Mouse (Mus musculus): ENCODE measurements around the gene Chid1.
"Not testable (repeated sequence)": the region's sequence is repeated elsewhere in the genome, so short reads cannot be mapped to it uniquely, and the experiment has no call there.

Chid1 gene

GRCm38 (mm10) chr7:141461521-141462332 is 77.9 kb downstream of the Chid1 start:
- DNase-seq (ENCODE audit: low spot score), result peak; percentile 61

DNA sequence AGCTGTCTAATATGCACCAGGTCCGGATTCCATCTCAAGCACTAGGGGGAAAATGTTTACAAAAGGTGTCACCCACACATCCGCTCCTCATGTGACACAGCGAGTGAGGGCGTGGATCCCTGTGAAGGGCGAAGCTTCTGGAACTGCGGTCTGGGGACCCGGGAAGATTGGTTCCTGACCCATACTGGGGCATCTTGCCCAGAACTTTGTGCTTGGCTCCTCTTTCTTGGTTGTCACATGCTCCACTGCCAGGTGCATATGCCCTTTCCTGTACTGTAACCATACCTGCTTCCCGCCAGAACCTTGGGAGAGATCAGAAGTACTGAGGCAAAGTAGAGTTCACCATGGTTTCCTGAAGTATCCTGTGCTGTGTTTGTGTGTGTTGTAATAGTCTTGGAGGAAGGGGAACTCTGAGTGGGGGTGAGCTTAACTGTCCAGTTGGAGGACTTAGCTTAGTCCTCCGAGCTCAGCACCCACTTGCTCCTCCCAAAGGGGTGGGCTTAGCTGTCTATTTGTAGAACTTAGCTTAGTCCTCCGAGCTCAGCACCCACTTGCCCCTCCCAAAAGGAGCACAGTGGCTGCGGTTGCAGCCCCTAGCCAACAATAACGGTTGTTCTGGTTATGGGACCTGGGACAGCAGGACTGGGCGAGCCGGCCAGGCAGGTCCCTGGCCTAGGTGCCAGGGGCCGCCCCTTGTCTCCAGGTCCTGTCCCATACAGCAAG is 79.1 kb downstream of the Chid1 start, which contains the start of gene Cracr2b:
TSS of gene Cracr2b (plus strand) at position 704 of the 723 bp plus-strand sequence.
- DNase-seq (ENCODE audit: low spot score), result peak; percentile 83

- no peak for DNase-seq (ENCODE audit: low spot score)
Measured at GRCm38 (mm10) chr7:141460001-141460390, 79.7 kb downstream of the Chid1 start.

DNA sequence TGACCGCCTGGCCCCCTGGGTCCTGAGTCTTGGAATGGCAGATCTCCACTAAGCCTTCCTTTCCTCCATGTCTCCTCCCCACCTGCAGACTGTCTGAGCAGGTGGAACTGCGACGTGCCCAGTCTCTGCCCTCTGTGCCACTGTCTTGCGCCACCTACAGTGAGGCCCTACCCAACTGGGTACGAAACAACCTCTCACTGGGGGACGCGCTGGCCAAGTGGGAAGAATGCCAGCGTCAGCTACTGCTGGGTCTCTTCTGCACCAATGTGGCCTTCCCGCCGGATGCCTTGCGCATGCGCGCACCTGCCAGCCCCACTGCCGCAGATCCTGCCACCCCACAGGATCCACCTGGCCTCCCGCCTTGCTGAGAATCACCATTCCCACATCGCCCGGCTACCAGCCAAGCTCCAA is 80.4 kb downstream of the Chid1 start:
- no peak for DNase-seq (ENCODE audit: low spot score)

- no peak for DNase-seq (ENCODE audit: low spot score)
Measured at GRCm38 (mm10) chr7:141458661-141459060, 81.0 kb downstream of the Chid1 start.

DNA sequence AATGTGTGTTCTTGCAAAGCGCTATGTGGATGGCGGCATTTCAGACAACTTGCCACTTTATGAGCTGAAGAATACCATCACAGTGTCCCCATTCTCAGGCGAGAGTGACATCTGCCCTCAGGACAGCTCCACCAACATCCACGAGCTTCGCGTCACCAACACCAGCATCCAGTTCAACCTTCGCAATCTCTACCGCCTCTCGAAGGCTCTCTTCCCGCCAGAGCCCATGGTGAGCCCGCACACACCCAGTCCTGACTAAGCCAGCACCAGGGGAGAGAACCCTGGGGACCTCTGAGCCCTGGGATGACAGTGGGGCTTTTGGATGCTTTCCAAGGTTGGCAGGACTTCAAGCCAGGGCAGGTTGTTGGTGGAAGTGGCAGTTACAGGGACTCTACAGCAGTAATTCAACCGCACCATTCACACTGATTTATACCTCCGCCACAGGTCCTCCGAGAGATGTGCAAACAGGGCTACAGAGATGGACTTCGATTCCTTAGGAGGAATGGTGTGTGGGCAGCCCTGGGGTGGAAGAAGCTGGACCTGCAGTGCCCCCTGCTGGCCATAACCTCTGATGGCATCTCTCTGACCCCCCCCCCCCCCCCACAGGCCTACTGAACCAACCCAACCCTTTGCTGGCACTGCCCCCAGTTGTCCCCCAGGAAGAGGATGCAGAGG is 81.5 kb downstream of the Chid1 start:
- DNase-seq (ENCODE audit: low spot score), result no peak

DNA sequence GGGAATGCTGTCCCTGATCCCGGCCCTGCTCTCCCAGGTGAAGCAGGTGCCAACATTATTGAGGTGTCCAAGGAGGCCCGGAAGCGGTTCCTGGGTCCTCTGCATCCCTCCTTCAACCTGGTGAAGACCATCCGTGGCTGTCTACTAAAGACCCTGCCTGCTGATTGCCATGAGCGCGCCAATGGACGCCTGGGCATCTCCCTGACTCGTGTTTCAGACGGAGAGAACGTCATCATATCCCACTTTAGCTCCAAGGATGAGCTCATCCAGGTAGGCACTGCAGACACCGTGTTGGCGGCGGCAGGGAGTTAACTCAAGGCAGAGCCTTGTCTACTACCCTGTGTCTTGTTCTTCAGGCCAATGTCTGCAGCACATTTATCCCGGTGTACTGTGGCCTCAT is 82.4 kb downstream of the Chid1 start:
- no peak for DNase-seq (ENCODE audit: low spot score)

GRCm38 (mm10) chr7:141456739-141457138 is 82.9 kb downstream of the Chid1 start:
- peak; percentile 72 for DNase-seq (ENCODE audit: low spot score)

DNA sequence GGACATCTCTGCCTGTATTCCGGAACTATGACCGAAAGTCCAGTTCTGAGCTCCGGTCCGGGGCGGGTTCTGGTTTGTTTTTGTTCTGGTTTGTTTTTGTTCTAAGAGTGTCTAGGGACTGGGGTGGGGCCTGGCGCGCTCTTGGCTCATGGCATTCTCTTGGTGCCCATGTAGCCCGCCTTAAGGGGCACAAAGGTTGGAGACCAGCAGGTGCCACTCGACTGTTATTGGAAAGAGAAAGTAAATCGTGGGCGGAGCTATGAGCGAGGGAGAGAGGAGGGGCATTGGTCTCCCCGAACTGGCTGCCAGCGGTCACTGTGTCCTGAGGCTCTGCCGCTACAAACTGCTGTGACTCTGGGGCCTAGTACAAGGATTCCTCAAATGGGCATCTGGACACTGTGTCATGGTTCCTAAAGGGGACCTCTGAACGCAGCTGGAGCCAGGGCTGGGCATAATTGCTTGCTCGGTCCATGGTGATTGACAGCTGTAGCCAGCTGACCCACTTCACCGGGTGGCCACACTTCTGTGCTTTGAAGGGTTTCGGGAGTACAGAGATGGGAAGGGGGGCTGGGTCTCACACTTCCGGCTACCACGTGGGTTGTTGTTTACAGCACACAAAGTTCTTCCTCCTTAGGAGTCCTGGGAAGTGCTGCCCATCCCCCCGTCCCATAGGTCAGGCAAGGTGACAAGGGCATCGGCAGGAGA is 83.9 kb downstream of the Chid1 start:
- DNase-seq (ENCODE audit: low spot score), result peak; percentile 91

GRCm38 (mm10) chr7:141454967-141455551 is 84.6 kb downstream of the Chid1 start, which contains the start of gene Pnpla2:
Gene Pnpla2, plus strand, starts transcription at chr7:141455198.
- DNase-seq (ENCODE audit: low spot score), result peak; percentile 97

- no peak for DNase-seq (ENCODE audit: low spot score)
Measured at GRCm38 (mm10) chr7:141453636-141454035, 86.0 kb downstream of the Chid1 start.

DNA sequence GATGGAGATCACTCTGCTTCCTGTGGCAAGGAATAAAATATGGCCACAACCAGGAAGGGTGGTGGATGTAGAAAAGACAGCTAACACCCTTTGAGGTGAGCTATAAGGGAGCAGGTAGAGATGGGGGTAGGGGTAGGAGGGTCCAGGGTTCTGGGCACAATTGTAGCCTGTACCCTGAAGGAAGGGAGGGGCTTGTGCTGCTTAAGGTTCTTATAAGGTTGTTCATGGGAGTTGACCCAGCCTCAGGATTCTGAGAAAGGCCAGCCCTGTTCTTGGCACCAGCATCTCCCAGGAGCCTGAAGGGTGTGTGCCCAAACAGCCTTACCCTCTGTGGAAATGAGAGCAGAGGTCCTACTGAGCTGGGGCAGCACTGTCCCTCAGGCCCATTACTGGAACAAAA is 87.7 kb downstream of the Chid1 start:
- no peak for DNase-seq (ENCODE audit: low spot score)

- DNase-seq (ENCODE audit: low spot score), result peak; percentile 95
Measured at GRCm38 (mm10) chr7:141447110-141447991, 92.3 kb downstream of the Chid1 start, which contains the start of gene Rplp2. Gene Rplp2, plus strand, starts transcription at chr7:141447370.

GRCm38 (mm10) chr7:141446374-141446773 is 93.3 kb downstream of the Chid1 start:
- not testable (repeated sequence) for DNase-seq (ENCODE audit: low spot score)

- no peak for DNase-seq (ENCODE audit: low spot score)
Measured at GRCm38 (mm10) chr7:141443828-141444237, 95.8 kb downstream of the Chid1 start, which contains the start of gene Pidd1. Gene Pidd1, minus strand, starts transcription at chr7:141444025.

All from lung, postnatal 25 days (tissue).